Mouse (Mus musculus) gastrocnemius, adult 18-20 months (tissue): Measurements from ENCODE around the gene Slc9a3r1. TPM values are rescaled to one million over a fixed set of nuclear protein-coding genes. Genes with fewer than 3 reads are reported as not detected.

ENCODE experiments used
- DNase-seq: peaks from one replicate; pipeline ENCODE4 v3.0.0; 2021; ENCODE audit warnings: low spot score
- total RNA-seq, 2 experiments: library from RNA; stranded (reverse); gene quantifications; 2 replicates each; pipeline ENCODE4 v1.2.3; 2021

Slc9a3r1 gene
- total RNA-seq, 2 experiments from 2014 or later, result 1.6 to 1.9 TPM

DNA sequence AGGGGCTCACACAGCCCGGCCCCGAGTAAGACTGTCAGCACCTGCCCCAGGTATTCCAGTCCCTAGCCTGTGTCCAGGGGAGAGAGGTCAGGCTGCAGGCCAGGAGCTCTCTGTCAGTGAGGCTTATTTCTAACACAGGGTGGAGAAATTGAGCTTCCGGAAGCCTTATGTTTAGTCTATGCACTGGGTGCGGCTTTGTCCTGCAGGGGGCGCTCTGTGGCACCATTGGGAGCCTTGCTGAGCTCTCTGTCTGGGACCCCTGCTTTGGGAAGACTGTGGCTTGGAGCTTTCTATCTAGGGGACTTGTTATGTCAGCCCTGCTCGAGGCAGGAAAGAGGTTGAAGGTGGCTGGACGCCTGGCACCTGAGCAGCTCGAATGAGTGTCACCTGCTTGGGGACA, 61.7 kb downstream of the Slc9a3r1 start:
- no peak for DNase-seq

DNA sequence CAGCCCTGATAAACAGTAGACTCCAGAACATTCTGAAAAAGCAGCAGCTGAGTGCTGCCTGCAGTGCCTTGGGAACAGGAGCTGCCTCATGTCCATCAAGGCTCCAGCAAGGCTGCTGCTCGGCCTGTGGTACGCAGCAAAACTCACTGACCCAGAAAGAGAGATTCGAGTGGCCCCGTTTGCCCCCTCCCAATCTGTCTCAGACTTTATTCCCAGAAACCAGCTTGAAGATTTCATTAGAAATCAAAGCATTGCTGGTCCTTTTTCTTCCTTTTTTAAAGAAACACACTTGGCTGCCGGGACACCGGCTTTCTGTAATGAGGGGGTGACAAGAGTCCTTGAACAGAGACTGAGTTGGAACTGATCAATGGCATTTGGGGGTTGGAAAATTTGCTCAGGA, 62.2 kb downstream of the Slc9a3r1 start:
- DNase-seq, result no peak

- no peak for DNase-seq
These were observed 63.8 kb downstream of the Slc9a3r1 start for GRCm38 (mm10) chr11:115226811-115227491.

DNA sequence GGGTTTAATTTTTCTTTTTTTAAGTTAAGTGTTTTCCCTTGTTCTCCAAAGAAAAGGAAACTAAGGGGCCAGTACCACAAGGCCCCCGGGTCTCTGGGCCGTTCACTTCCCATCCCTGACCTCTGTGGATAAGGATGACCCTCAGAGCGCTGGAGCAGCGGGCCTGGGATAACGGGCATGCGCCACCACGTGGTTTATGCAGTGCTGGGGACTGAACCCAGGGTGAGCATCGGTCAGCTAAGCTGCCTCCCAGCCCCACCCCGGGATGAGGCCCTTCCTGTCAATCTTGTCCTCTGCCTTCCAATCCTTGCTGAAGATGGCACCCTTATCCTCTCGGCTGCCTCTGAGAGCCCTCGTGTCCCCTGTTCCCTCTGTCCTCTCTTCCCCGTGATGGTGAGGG, 64.5 kb downstream of the Slc9a3r1 start:
- DNase-seq, result no peak

DNA sequence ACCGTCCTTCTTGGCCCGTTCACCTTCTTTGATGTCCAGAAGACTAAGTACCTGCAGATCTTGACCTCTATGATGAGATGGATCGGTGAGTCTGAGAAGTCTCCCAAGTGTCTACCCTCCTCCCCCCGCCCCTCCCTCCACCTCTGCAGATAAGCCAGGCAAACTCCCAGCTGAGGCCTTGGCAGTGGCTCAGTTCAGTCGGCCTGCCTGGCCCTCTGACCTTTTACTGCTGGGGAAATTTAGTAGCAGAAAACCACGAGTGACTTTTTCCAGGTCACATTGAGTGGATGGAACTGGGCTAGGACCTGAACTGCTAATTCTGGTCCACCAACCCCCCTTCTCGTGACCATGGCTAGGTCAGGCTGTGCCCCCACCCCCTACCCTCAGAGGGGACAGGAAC, 65.3 kb downstream of the Slc9a3r1 start:
- peak; percentile 48 for DNase-seq

DNA sequence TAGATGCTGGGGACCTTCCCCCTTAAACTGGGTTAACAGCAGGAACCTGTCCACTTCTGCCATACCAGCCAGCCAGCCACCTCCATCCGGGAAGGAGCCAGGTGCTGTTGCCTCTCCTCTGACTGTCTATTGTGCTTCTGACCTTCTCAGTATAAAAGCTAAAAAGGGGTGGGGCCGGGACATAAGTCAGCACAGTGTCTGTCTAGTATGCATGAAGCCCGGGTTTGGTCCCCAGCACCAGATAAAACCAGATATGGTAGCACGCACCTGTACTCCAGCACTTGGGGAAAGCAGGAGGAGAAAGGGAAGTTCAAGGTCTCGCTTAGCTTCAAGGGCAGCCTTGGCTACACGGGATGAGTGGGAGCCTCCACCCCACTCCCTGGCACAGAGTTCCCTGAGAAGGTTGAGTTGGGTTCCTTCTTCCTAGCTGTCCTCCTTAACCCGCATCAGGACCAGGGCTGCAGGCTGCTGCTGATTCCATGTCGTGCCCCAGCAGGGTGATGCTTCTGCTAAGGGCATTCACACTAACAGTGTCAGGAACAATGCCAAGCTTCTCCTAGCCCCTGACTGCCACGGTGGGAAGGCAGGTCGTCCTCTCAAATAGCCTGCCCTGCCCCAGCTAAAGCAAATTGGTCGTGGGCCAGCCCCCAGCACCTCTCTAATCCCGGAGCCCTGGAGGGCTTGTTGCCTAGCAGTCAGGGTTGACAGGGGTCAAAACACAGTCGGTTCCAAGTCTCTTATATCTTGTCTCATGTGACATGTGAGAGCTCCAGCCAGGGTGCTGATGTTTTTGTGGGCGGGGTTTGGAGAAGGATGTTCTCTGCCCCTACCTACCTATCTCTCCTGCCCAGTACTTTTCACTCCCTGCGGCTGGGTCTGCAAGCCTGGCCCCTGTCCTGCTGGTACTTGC, 66.1 kb downstream of the Slc9a3r1 start:
- peak; percentile 56 for DNase-seq

Other genes starting within 250 kb of the Slc9a3r1 start
- under 1 TPM; 0.09 to 0.24 TPM for gene Cd300lb, start 229.0 kb upstream of the Slc9a3r1 start, total RNA-seq
- not detected for gene Cd300c, start 194.2 kb upstream of the Slc9a3r1 start, total RNA-seq
- gene Cd300ld, start 173.4 kb upstream of the Slc9a3r1 start, total RNA-seq, result under 1 TPM; 0.11 to 0.33 TPM
- gene Cd300c2, start 161.5 kb upstream of the Slc9a3r1 start, total RNA-seq, result under 1 TPM; 0.21 to 0.32 TPM
- not detected for gene Cd300ld2, start 147.1 kb upstream of the Slc9a3r1 start, total RNA-seq
- not detected for gene Cd300ld4, start 136.3 kb upstream of the Slc9a3r1 start, total RNA-seq
- gene Cd300ld5, start 125.6 kb upstream of the Slc9a3r1 start, total RNA-seq, result 1 to 10 TPM in 1 of 2 experiments, not detected in 1; 2.7 TPM
- 1 to 10 TPM; 1.8 to 2.0 TPM for gene Cd300ld3, start 114.9 kb upstream of the Slc9a3r1 start, total RNA-seq
- gene Cd300e, start 101.2 kb upstream of the Slc9a3r1 start, total RNA-seq, result not detected
- under 1 TPM in 1 of 2 experiments, not detected in 1; 0.36 TPM for gene Rab37, start 71.9 kb upstream of the Slc9a3r1 start, total RNA-seq
- gene Cd300lf, start 29.3 kb upstream of the Slc9a3r1 start, total RNA-seq, result not detected
- 1 to 10 TPM; 7.5 to 7.9 TPM for gene Tmem104, start 24.1 kb downstream of the Slc9a3r1 start, total RNA-seq
- 10 to 100 TPM; 12.6 to 20.2 TPM for gene Nat9, start 24.5 kb downstream of the Slc9a3r1 start, total RNA-seq
- gene Grin2c, start 103.9 kb downstream of the Slc9a3r1 start, total RNA-seq, result under 1 TPM; 0.05 to 0.14 TPM
- 1 to 10 TPM; 3.2 TPM for gene Fdxr, start 113.7 kb downstream of the Slc9a3r1 start, total RNA-seq
- 1 to 10 TPM; 4.7 to 6.0 TPM for gene Fads6, start 134.3 kb downstream of the Slc9a3r1 start, total RNA-seq
- not detected for gene Otop2, start 143.8 kb downstream of the Slc9a3r1 start, total RNA-seq
- gene Ush1g, start 158.7 kb downstream of the Slc9a3r1 start, total RNA-seq, result under 1 TPM; 0.16 to 0.19 TPM
- not detected for gene Otop3, start 171.4 kb downstream of the Slc9a3r1 start, total RNA-seq
- under 1 TPM; 0.81 to 0.96 TPM for gene Hid1, start 204.4 kb downstream of the Slc9a3r1 start, total RNA-seq
- gene Cdr2l, start 218.6 kb downstream of the Slc9a3r1 start, total RNA-seq, result 1 to 10 TPM; 1.2 to 1.5 TPM
- gene Mrpl58, start 240.4 kb downstream of the Slc9a3r1 start, total RNA-seq, result 10 to 100 TPM; 90.3 to 95.5 TPM